Mouse (Mus musculus) gastrocnemius, adult 2 months (tissue): ENCODE results near the gene Mrm2. TPM values are rescaled to one million over a fixed set of nuclear protein-coding genes. Genes with fewer than 3 reads are reported as not detected.

ENCODE experiments used
- DNase-seq: peaks from one replicate; pipeline ENCODE4 v3.0.0; 2022
- H3K27ac ChIP-seq: fragments of 200-600 bp; 2 replicates; pipeline ENCODE4 v1.8.1; 2022; ENCODE audit warnings: mild to moderate bottlenecking
- H3K4me3 ChIP-seq: fragments of 200-600 bp; 2 replicates; pipeline ENCODE4 v1.8.1; 2022; ENCODE audit warnings: mild to moderate bottlenecking, moderate library complexity
- CTCF ChIP-seq: fragments of 200-600 bp; IDR thresholded peaks from 2 replicates; pipeline ENCODE4 v1.8.1; 2022; ENCODE audit warnings: antibody characterized with exemption, mild to moderate bottlenecking, moderate library complexity
- intact Hi-C: fragments of 180-260 bp; cut with DNase I; formaldehyde crosslinking; loops from one replicate; pipeline ENCODE4 v1.15.1; 2025
- total RNA-seq, 2 experiments: library from RNA; stranded (reverse); gene quantifications; 2 replicates each; pipeline ENCODE4 v1.2.3; 2021

Mrm2 gene
- total RNA-seq, 2 experiments from 2014 or later, result 6.0 to 9.0 TPM

GRCm38 (mm10) chr5:140282900-140283299, 48.8 kb downstream of the Mrm2 start:
- no peak for DNase-seq
- intact Hi-C loops, result no loop called here
- Histone ChIP-seq H3K4me3 (no peak overlapping the region), H3K27ac (no peak overlapping the region)
- TF ChIP-seq CTCF, result no peak

GRCm38 (mm10) chr5:140282376-140282775, 49.3 kb downstream of the Mrm2 start:
- Histone ChIP-seq H3K4me3 (no peak overlapping the region), H3K27ac (no peak overlapping the region)
- no peak for TF ChIP-seq CTCF
- intact Hi-C loops, result no loop called here
- DNase-seq, result peak; percentile 42

- Histone ChIP-seq H3K27ac (no peak overlapping the region), H3K4me3 (no peak overlapping the region)
- intact Hi-C loops, result no loop called here
- TF ChIP-seq CTCF, result no peak
- DNase-seq, result no peak
Observed at GRCm38 (mm10) chr5:140280205-140280604, 51.5 kb downstream of the Mrm2 start.

Other genes starting within 250 kb of the Mrm2 start
- 1 to 10 TPM; 7.2 to 9.0 TPM for gene Mad1l1, start 10.3 kb downstream of the Mrm2 start, total RNA-seq
- gene Nudt1, start 10.2 kb downstream of the Mrm2 start, total RNA-seq, result 1 to 10 TPM; 4.9 to 8.2 TPM
- gene Snx8, start 57.4 kb upstream of the Mrm2 start, total RNA-seq, result 1 to 10 TPM; 8.0 to 9.5 TPM
- 10 to 100 TPM; 79.7 to 80.3 TPM for gene Eif3b, start 87.4 kb upstream of the Mrm2 start, total RNA-seq
- gene Gm4869, start 113.7 kb upstream of the Mrm2 start, total RNA-seq, result not detected
- gene Chst12, start 173.7 kb upstream of the Mrm2 start, total RNA-seq, result 1 to 10 TPM; 4.3 to 7.4 TPM
- not detected for gene Grifin, start 233.2 kb upstream of the Mrm2 start, total RNA-seq